Mouse (Mus musculus) skeletal muscle tissue, adult 2 months (tissue): ENCODE results near the gene Capn11.

ENCODE experiments used
- DNase-seq: peaks from one replicate; pipeline ENCODE4 v3.0.0-alpha.2; 2012; ENCODE audit warnings: low read depth, low spot score

Gene Capn11

GRCm38 (mm10) chr17:45582715-45583355 lies 76.3 kb downstream of the Capn11 start:
- DNase-seq = no peak

GRCm38 (mm10) chr17:45582188-45582587 lies 76.9 kb downstream of the Capn11 start:
- no peak for DNase-seq

- peak; percentile 74 for DNase-seq
Measured at GRCm38 (mm10) chr17:45581567-45581983, 77.5 kb downstream of the Capn11 start.

- no peak for DNase-seq
Measured at GRCm38 (mm10) chr17:45580958-45581477, 78.1 kb downstream of the Capn11 start.
